Mouse (Mus musculus) limb, embryonic 11.5 days (tissue): ENCODE measurements around the gene Actr8. TPM values are rescaled to one million over a fixed set of nuclear protein-coding genes. Genes with fewer than 3 reads are reported as not detected.

Experiments
- ATAC-seq: fragments of 200-750 bp; cut with Nextera tagmentation; 2 replicates; pipeline ENCODE4 v1.8.0; 2017; ENCODE audit warnings: low read depth; ENCODE audit not compliant: insufficient number of reproducible peaks, low FRiP score, low TSS enrichment
- DNase-seq: peaks from one replicate; pipeline ENCODE4 v3.0.0-alpha.2; 2015; ENCODE audit warnings: low spot score
- H3K27ac ChIP-seq: fragments of 300-500 bp; sonication (generic); replicated peaks from 2 replicates; pipeline ENCODE4 v1.5.1; 2014; ENCODE audit warnings: low read depth, mild to moderate bottlenecking, low read length
- H3K27me3 ChIP-seq: fragments of 300-500 bp; sonication (generic); 2 replicates; pipeline ENCODE4 v1.6.1; 2014; ENCODE audit warnings: mild to moderate bottlenecking, low read length, mixed read lengths; ENCODE audit not compliant: control insufficient read depth, insufficient read depth
- H3K36me3 ChIP-seq: fragments of 300-500 bp; sonication (generic); 2 replicates; pipeline ENCODE4 v1.6.1; 2014; ENCODE audit warnings: mild to moderate bottlenecking, low read length, moderate library complexity, mixed read lengths; ENCODE audit not compliant: control insufficient read depth, insufficient read depth
- H3K4me1 ChIP-seq: fragments of 300-500 bp; sonication (generic); 2 replicates; pipeline ENCODE4 v1.6.1; 2014; ENCODE audit warnings: low read length, mixed read lengths; ENCODE audit not compliant: control insufficient read depth, insufficient read depth
- H3K4me2 ChIP-seq: fragments of 300-500 bp; sonication (generic); 2 replicates; pipeline ENCODE4 v1.6.1; 2014; ENCODE audit warnings: low read depth, mild to moderate bottlenecking, moderate library complexity; ENCODE audit not compliant: severe bottlenecking
- H3K4me3 ChIP-seq: fragments of 300-500 bp; sonication (generic); 2 replicates; pipeline ENCODE4 v1.5.1; 2014; ENCODE audit warnings: low read depth, low read length
- H3K9ac ChIP-seq: fragments of 300-500 bp; sonication (generic); 2 replicates; pipeline ENCODE4 v1.6.1; 2014; ENCODE audit warnings: mild to moderate bottlenecking, low read length
- H3K9me3 ChIP-seq: fragments of 300-500 bp; sonication (generic); 2 replicates; pipeline ENCODE4 v1.6.1; 2016; ENCODE audit warnings: low read length; ENCODE audit not compliant: control insufficient read depth
- WGBS: fragments of 180-500 bp; shearing (Covaris S2); extraction: QIAGEN DNeasy Blood & Tissue Kit; methylation state at CpG from one replicate; pipeline ENCODE4 v1.1.7; 2014; 5-methylcytosine and 5-hydroxymethylcytosine counted together
- microRNA-seq: library from miRNA; unstranded; fragments of <30 nt; microRNA quantifications from one replicate; pipeline ENCODE4, GENCODE M21; 2016
- polyA plus RNA-seq: library from polyadenylated mRNA; unstranded; fragments of >200 nt; fragmentation: Nextera tagmentation; extraction: Ambion mirVana; gene quantifications from 2 replicates; pipeline ENCODE4 v1.2.1, GENCODE M21; 2014

Actr8 gene
- polyA plus RNA-seq, 1 experiment from 2014 or later, result 68.6 TPM

- Histone ChIP-seq H3K27ac (no peak overlapping the region), H3K9me3 (no peaks in the 10 kb centered on the region), H3K36me3 (no peaks in the 10 kb centered on the region), H3K4me3 (no peak overlapping the region), H3K9ac (no peak overlapping the region), H3K4me2 (no peak overlapping the region), H3K4me1 (no peaks in the 10 kb centered on the region), H3K27me3 (no peaks in the 10 kb centered on the region)
- DNase-seq (no peak), ATAC-seq (no peak)
- WGBS, result 88% methylated on average over 8 of the region's 8 CpGs
These were observed 72.1 kb downstream of the Actr8 start for GRCm38 (mm10) chr14:30050280-30050679.

GRCm38 (mm10) chr14:30054922-30055321, 76.8 kb downstream of the Actr8 start:
- DNase-seq (no peak), ATAC-seq (no peak)
- H3K36me3 ChIP-seq, result no peaks in the 10 kb centered on the region
- no peak overlapping the region for H3K9ac ChIP-seq
- WGBS, result 77% methylated on average over 7 of the region's 7 CpGs
- no peaks in the 10 kb centered on the region for H3K9me3 ChIP-seq
- no peaks in the 10 kb centered on the region for H3K4me1 ChIP-seq
- H3K27me3 ChIP-seq, result no peaks in the 10 kb centered on the region
- no peak overlapping the region for H3K27ac ChIP-seq
- H3K4me2 ChIP-seq, result no peak overlapping the region
- H3K4me3 ChIP-seq, result no peak overlapping the region

Small RNAs within 50 kb of the gene (microRNA-seq; reads per million reads assigned to microRNA genes)
- 2.1 reads per million for gene Mir6947

Other genes with a start within 250 kb of the Actr8 start
- 213 and 216 TPM in 2 replicates for gene Selenok, start 10.0 kb upstream of the Actr8 start, polyA plus RNA-seq
- gene Il17rb, start 30.6 kb downstream of the Actr8 start, polyA plus RNA-seq, result 1.2 and 1.3 TPM in 2 replicates
- not detected in 2 replicates for gene Chdh, start 30.7 kb downstream of the Actr8 start, polyA plus RNA-seq